Mouse (Mus musculus) forebrain, postnatal 0 days (tissue): ENCODE measurements around the gene Mmp15. TPM values are rescaled to one million over a fixed set of nuclear protein-coding genes. Genes with fewer than 3 reads are reported as not detected.
"Not testable (repeated sequence)": the region's sequence is repeated elsewhere in the genome, so short reads cannot be mapped to it uniquely, and the experiment has no call there.

Source experiments
- ATAC-seq: fragments of 200-750 bp; cut with Nextera tagmentation; 2 replicates; pipeline ENCODE4 v1.8.0; 2017; ENCODE audit warnings: mild to moderate bottlenecking, moderate library complexity
- DNase-seq: peaks from one replicate; pipeline ENCODE4 v3.0.0-alpha.2; 2015
- H3K27ac ChIP-seq: fragments of 300-500 bp; sonication (generic); 2 replicates; pipeline ENCODE4 v1.5.1; 2014; ENCODE audit warnings: low read depth, mild to moderate bottlenecking, antibody characterized with exemption, low read length, moderate library complexity, mixed read lengths
- H3K27me3 ChIP-seq: fragments of 300-500 bp; sonication (generic); 2 replicates; pipeline ENCODE4 v1.6.1; 2014; ENCODE audit warnings: mild to moderate bottlenecking, low read length, mixed read lengths; ENCODE audit not compliant: insufficient read depth
- H3K36me3 ChIP-seq: fragments of 300-500 bp; sonication (generic); 2 replicates; pipeline ENCODE4 v1.6.1; 2014; ENCODE audit warnings: mild to moderate bottlenecking, moderate library complexity; ENCODE audit not compliant: insufficient read depth
- H3K4me1 ChIP-seq: fragments of 300-500 bp; sonication (generic); 2 replicates; pipeline ENCODE4 v1.6.1; 2014; ENCODE audit warnings: antibody characterized with exemption; ENCODE audit not compliant: insufficient read depth
- H3K4me2 ChIP-seq: fragments of 300-500 bp; sonication (generic); 2 replicates; pipeline ENCODE4 v1.6.1; 2014; ENCODE audit warnings: low read depth, mild to moderate bottlenecking, moderate library complexity
- H3K4me3 ChIP-seq: fragments of 300-500 bp; sonication (generic); 2 replicates; pipeline ENCODE4 v1.5.1; 2014; ENCODE audit warnings: low read depth, low read length, mixed read lengths
- H3K9ac ChIP-seq: fragments of 300-500 bp; sonication (generic); 2 replicates; pipeline ENCODE4 v1.6.1; 2014; ENCODE audit warnings: mild to moderate bottlenecking
- H3K9me3 ChIP-seq: fragments of 300-500 bp; sonication (generic); 2 replicates; pipeline ENCODE4 v1.6.1; 2016; ENCODE audit warnings: low read length
- CTCF ChIP-seq: sonication (generic); IDR thresholded peaks from 2 replicates; pipeline ENCODE4 v1.5.1; 2016; ENCODE audit warnings: antibody characterized with exemption, control low read depth, low read depth
- WGBS: fragments of 180-500 bp; shearing (Covaris S2); extraction: QIAGEN DNeasy Blood & Tissue Kit; methylation state at CpG from one replicate; pipeline ENCODE4 v1.1.7; 2014; 5-methylcytosine and 5-hydroxymethylcytosine counted together
- polyA plus RNA-seq: library from polyadenylated mRNA; unstranded; fragments of >200 nt; fragmentation: Nextera tagmentation; extraction: Ambion mirVana; gene quantifications from 2 replicates; pipeline ENCODE4 v1.2.1, GENCODE M21; 2015
- total RNA-seq: library from RNA; depleted of rRNA; stranded (reverse); fragments of >200 nt; gene quantifications from 2 replicates; pipeline ENCODE4 v1.2.3, GENCODE M21; 2014

Mmp15 gene
- total and polyA plus RNA-seq, 2 experiments from 2014 or later: 13.9 to 40.3 TPM

DNA sequence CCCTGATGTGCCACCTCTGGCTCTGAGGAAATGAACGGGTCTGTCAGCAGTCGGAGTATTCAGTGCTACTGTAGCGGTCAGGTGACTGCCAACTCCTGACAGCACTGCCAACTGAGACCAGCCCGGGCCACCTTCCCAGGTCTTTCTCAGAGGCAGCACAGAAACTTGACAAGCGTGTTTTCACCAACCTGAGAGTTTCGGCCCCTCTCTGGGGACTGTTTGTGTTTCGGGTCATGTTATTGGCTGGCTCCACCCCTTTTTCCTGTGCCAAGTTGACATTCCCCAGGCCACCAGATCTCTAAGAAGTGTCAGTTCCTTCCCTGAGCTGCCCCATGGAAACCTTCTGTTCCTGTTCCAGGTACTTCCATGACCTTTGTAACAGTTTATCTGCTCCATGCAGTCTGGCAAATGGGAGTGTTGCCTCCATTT is 25.8 kb downstream of the Mmp15 start:
- DNase-seq (no peak), ATAC-seq (no peak)
- Histone ChIP-seq H3K4me2 (no peak overlapping the region), H3K27ac (no peak overlapping the region), H3K27me3 (no peaks in the 10 kb centered on the region), H3K9me3 (no peaks in the 10 kb centered on the region), H3K4me1 (no peaks in the 10 kb centered on the region), H3K4me3 (no peak overlapping the region), H3K36me3 (no peaks in the 10 kb centered on the region), H3K9ac (no peak overlapping the region)
- 50% methylated on average over 7 of the region's 7 CpGs for WGBS
- no peak for TF ChIP-seq CTCF

DNA sequence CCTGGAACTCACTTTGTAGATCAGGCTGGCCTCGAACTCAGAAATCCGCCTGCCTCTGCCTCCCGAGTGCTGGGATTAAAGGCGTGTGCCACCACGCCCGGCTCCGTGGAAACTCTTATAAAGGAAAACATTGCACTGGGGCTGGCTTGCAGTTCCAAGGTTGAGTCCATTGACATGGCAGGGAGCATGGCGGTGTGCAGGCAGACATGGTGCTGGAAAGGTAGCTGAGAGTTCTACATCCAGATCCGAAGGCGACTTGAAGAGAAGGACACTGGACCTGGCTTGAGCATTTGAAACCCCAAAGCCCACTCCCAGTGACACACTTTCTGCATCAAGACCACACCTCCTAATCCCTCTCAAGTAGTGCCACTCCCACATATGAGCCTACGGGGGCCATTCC is 26.9 kb downstream of the Mmp15 start:
- WGBS: 97% methylated on average over 11 of the region's 11 CpGs
- H3K27me3 ChIP-seq, H3K9me3 ChIP-seq, H3K36me3 ChIP-seq, H3K4me1 ChIP-seq, ATAC-seq, H3K4me3 ChIP-seq, H3K27ac ChIP-seq, DNase-seq, H3K4me2 ChIP-seq, H3K9ac ChIP-seq: not testable (repeated sequence)

DNA sequence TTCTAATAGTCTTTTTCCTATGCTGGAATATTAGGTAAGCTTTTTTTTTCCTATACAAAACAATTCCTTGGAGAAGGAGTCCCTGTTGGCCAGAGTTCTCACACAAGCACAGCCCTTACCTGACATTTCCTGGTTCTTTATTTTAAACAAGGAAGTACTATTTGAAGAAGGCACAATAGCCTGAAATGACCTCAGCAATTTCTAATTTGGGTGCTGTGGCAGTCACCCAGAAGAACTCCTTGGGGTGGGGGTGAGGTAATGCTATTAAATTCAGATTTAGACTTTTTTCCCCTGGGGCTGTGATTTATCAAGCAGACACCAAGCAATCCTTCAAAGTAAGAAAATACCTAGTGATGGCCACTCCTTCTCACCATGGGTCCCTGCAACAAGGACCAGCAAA is 28.9 kb downstream of the Mmp15 start:
- Histone ChIP-seq H3K27me3 (no peaks in the 10 kb centered on the region), H3K9ac (no peak overlapping the region), H3K27ac (no peak overlapping the region), H3K4me2 (no peak overlapping the region), H3K9me3 (peaks cover 3% of the 10 kb centered on the region; the same call in 1 of the 2 replicates), H3K4me1 (no peaks in the 10 kb centered on the region), H3K36me3 (no peaks in the 10 kb centered on the region), H3K4me3 (no peak overlapping the region)
- no peak for TF ChIP-seq CTCF
- DNase-seq (no peak), ATAC-seq (no peak)

DNA sequence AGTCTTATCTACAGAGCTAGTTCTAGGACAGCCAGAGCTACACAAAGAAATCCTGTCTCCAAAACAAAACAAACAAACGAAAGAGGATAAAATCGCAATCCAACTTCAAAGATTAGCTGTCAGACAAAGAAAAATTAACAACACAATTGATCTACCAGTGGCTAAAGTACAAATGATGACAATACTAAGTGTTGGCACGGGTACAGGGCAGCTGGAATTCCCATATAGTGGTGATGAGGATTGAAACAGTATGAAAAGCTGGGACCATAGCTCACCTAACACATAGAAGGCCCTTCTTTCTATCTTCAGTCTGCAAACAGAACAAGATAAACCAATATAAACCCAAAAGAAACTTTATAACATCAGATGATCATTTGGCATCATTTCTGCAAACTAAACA is 29.5 kb downstream of the Mmp15 start:
- Histone ChIP-seq H3K36me3 (no peaks in the 10 kb centered on the region), H3K9me3 (peaks cover 3% of the 10 kb centered on the region; the same call in 1 of the 2 replicates), H3K27ac (no peak overlapping the region), H3K4me3 (no peak overlapping the region), H3K9ac (no peak overlapping the region), H3K27me3 (no peaks in the 10 kb centered on the region), H3K4me2 (no peak overlapping the region), H3K4me1 (no peaks in the 10 kb centered on the region)
- 87% methylated on average over 3 of the region's 3 CpGs for WGBS
- DNase-seq: no peak
- TF ChIP-seq CTCF: no peak
- ATAC-seq: no peak

DNA sequence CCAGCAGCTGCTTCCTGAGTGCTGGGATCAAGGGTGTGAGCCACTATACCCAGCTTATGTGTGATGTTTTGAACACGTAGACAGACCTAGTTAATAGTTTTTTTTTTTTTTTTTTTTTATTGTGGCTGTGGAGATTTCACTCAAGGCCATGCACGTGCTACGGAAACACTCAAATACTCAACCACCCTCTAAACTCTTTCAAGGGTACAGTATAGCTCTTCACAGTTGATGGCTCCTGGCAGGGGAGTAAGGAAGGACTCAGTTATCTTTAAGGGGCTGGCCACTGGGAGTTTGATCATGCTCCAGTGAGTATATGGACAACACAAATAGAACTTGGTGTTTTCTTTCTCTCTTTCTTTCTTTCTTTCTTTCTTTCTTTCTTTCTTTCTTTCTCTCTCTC is 32.4 kb downstream of the Mmp15 start:
- 89% methylated on average over 3 of the region's 3 CpGs for WGBS

DNA sequence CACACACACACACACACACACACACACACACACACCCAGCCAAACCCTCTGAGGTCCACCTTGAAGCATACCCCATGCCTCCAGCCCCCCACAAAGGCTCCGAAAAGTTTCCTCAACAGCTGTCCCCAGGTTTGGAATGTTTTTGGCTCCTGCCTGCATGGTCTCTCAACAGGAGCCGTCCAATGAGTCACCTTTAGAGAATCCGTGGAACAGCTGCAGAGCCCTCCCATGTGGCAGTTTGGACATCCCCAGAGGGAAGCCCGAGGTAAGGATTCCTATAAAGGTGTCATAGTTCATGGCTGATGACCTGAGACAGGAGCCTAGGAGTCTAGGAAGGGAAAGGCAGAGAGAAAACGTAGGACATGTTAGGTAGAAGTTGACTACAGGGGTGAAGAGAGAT is 34.0 kb downstream of the Mmp15 start:
- Histone ChIP-seq H3K9me3 (peaks cover 3% of the 10 kb centered on the region; the same call in 1 of the 2 replicates), H3K36me3 (no peaks in the 10 kb centered on the region), H3K4me2 (no peak overlapping the region), H3K9ac (no peak overlapping the region), H3K27ac (no peak overlapping the region), H3K4me1 (no peaks in the 10 kb centered on the region), H3K4me3 (no peak overlapping the region), H3K27me3 (no peaks in the 10 kb centered on the region)
- ATAC-seq (no peak), DNase-seq (no peak)
- no peak for TF ChIP-seq CTCF
- WGBS: 83% methylated on average over 5 of the region's 5 CpGs

More for the DNA sequence above, 32.4 kb downstream of the Mmp15 start:
- Histone ChIP-seq H3K27me3 (no peaks in the 10 kb centered on the region), H3K4me1 (no peaks in the 10 kb centered on the region), H3K4me2 (no peak overlapping the region), H3K27ac (no peak overlapping the region), H3K9me3 (peaks cover 3% of the 10 kb centered on the region; the same call in 1 of the 2 replicates), H3K4me3 (no peak overlapping the region), H3K36me3 (no peaks in the 10 kb centered on the region), H3K9ac (no peak overlapping the region)
- TF ChIP-seq CTCF: no peak
- no peak for DNase-seq
- ATAC-seq: no peak

DNA sequence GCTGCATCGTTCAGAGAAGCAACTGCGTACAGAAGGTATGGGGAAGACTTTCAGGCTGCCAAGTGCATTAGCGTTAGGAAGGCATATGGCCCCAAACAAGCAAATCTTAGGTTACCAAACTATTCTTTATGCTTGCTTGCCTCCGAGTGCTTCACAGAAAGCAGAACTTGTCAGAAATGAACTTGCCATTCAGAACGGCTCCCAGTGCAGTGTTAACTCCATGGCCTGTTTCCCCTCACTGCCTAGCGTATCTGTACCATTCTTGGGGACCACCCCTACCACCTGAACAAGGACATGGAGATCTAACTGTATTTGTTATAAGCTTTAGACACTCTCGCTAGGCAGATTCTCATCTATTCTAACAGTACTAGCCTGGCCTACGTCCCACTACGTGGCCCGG is 35.2 kb downstream of the Mmp15 start:
- ATAC-seq (no peak), DNase-seq (no peak)
- Histone ChIP-seq H3K36me3 (no peaks in the 10 kb centered on the region), H3K4me3 (no peak overlapping the region), H3K27ac (no peak overlapping the region), H3K27me3 (no peaks in the 10 kb centered on the region), H3K4me2 (no peak overlapping the region), H3K9me3 (peaks cover 3% of the 10 kb centered on the region; the same call in 1 of the 2 replicates), H3K4me1 (no peaks in the 10 kb centered on the region), H3K9ac (no peak overlapping the region)
- no peak for TF ChIP-seq CTCF
- 86% methylated on average over 10 of the region's 10 CpGs for WGBS

DNA sequence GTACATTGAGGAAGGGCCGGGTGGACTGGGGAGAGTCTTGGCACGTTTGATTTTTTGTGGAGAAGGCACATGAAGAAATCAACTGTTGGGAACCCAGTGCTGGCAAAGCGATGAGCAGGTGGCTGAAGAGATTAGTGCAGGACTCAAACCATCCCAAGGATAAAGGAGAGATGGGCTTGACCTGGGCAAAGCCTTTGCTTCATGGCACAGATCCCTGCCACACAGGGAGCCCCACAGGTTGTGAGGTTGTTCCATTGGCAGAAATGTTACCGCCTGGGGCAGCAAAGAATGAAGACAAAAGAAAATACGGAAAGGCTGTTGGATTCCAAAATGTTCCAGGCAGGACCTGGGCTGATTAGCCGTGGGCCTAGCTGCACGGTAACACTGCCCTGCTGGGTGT is 35.9 kb downstream of the Mmp15 start:
- no peaks in the 10 kb centered on the region for H3K36me3 ChIP-seq
- no peak overlapping the region for H3K27ac ChIP-seq
- DNase-seq (no peak), ATAC-seq (no peak)
- H3K4me1 ChIP-seq: no peaks in the 10 kb centered on the region
- no peak for TF ChIP-seq CTCF
- peaks cover 3% of the 10 kb centered on the region; the same call in 1 of the 2 replicates for H3K9me3 ChIP-seq
- H3K27me3 ChIP-seq: no peaks in the 10 kb centered on the region
- no peak overlapping the region for H3K4me2 ChIP-seq
- no peak overlapping the region for H3K4me3 ChIP-seq
- H3K9ac ChIP-seq: no peak overlapping the region
- 66% methylated on average over 7 of the region's 7 CpGs for WGBS
